Mouse (Mus musculus) adrenal gland, adult 8-10 months (tissue): ENCODE data around the gene Hcfc1. TPM values are rescaled to one million over a fixed set of nuclear protein-coding genes. Genes with fewer than 3 reads are reported as not detected.

Source experiments
- DNase-seq: peaks from one replicate; pipeline ENCODE4 v3.0.0; 2022
- total RNA-seq, 4 experiments: library from RNA; stranded (reverse); gene quantifications; 2 replicates each; pipeline ENCODE4 v1.2.4; 2022

The Hcfc1 gene
- total RNA-seq, 4 experiments from 2014 or later: 58.1 to 78.5 (median 68.1) TPM

GRCm38 (mm10) chrX:73941860-73942259 is 24.3 kb downstream of the Hcfc1 start:
- DNase-seq: no peak

DNA sequence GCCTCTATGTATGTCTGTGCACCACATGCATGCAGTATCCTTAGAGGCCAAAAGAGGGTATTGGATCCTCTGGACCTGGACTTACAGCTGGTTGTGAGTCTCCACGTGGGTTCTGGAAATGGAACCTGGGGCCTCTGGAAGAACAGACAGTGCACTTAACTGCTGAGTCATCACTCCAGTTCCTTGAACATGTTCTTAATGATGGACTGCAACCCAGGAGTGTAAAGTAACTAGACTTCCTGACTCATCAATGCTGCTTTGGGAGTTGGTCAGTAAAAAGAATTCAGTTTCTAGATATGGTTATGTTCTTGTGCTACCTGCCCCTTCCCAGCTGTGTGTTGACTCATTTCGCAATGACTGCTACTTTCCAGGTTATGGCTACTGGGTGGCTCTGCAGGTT is 34.3 kb downstream of the Hcfc1 start:
- no peak for DNase-seq

DNA sequence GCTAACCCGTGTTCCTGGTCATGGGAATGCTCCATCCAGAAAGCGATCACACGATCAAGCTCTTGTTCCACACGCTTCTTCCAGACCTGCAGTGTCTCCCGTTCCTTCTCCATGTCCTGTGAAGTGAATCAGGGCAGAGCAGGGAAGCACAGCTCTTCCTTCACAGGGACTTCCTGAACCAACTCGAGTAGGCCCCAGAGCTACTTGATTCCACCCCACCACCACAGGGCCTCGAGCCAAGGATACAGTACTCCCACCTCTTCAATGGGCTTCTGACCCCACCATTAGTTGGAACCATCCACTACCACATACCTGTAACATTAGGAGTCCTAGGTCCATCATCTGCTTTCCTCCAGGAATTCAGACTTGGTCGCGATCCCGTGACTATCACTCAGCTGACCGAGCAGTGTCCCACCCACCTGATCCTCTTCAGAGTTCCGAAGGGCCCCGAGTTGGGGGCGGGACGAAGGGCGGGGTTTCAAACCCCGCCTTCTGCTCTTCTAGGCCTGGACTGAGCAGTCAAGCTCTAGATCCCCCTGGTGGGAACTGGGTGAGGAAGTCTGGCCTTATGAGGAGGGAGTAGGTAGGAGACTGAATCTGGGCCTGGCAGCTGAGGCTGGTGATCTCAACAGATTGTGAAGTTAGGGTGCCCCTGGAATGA is 35.6 kb downstream of the Hcfc1 start, which contains the start of gene Renbp:
Gene Renbp, minus strand, starts transcription at position 449 of the 661 bp plus-strand sequence.
- peak; percentile 58 for DNase-seq

GRCm38 (mm10) chrX:73922550-73922882 is 43.6 kb downstream of the Hcfc1 start:
- no peak for DNase-seq

GRCm38 (mm10) chrX:73921823-73922549 is 44.2 kb downstream of the Hcfc1 start, which contains the start of the genes Arhgap4 and Naa10:
Arhgap4 (minus strand) TSS chrX:73921870.
Naa10 (minus strand) TSS chrX:73921944.
- peak; percentile 86 for DNase-seq

GRCm38 (mm10) chrX:73921285-73921822 is 44.8 kb downstream of the Hcfc1 start:
- no peak for DNase-seq

GRCm38 (mm10) chrX:73918631-73919030 is 47.5 kb downstream of the Hcfc1 start:
- DNase-seq: no peak

- DNase-seq: no peak
Observed at GRCm38 (mm10) chrX:73916945-73917344, 49.2 kb downstream of the Hcfc1 start.

DNA sequence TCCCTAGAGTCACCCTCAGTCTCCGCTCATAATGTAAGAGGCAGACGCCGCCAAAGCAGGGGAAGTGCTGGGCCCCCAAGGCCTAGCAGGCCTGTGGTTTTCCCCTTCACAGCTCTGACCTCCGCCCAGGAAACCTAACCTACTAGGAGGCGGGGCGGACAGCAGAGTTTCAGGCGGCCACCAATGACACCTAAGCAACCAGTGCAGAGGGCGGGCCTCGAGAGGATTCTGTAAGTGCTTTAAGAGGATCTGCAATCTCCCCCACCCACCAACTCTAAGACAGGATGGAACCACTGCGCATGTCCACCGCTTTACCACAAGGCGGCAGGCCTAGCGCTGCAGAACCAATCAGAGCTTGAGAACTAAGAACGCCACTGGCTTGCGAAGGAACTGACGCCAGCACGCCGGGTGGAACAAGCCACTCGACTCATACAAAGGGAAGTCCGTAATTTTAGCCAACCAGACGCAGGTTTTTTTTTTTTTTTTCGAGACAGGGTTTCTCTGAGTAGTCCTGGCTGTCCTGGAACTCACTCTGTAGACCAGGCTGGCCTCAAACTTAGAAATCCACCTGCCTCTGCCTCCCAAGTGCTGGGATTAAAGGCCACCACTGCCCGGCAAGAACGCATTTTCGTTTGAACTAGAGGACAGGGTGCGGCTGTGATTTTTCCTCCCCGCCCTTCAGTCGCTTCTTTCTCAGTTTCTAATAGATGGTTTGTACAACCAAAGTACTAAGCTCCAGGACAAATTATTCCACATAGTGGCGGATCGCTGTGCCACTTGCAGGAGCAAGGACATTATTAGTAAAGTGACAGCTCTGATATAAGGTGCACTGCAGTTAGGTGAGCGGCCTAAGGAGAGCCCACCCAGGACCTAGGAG is 51.1 kb downstream of the Hcfc1 start:
- peak; percentile 89 for DNase-seq

DNA sequence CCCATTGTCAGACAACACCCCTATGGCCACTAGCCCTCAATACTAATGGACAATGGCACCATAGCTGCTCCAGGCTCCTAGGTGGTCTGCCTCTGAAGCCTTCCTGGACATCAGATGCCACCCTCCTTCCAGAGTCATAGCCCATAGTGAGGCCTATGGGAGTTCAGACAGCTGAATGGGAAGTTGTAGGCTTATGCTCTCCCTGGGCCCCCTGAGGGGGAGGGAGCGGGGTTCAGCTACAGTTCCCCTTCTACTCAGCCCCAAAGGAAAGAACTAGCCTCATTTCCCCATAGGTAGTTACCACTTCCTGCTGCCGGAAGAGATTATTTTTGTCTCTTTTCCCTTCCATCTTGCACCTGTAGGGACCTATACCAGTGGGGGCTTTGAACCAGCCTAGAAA is 54.6 kb downstream of the Hcfc1 start:
- no peak for DNase-seq

DNA sequence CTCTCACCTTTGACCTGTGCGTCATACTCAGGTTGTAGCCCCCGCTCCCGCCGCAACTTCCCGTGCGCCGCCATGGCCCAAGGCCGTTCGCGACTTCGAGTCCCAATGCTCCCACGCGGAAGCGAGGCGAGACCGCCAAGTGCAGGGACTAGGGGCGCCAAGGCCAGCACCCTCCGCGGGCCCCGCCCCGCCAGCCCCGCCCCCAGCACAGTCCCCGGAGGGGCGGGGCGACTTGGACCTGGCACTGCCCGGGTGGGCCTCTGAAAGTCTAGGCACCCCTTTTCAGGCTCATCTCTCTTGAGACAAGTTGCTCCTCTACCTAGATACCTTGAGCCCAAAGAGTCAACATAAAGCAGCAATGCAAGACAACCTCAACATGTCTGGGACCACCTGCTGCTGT is 55.0 kb downstream of the Hcfc1 start:
- no peak for DNase-seq

DNA sequence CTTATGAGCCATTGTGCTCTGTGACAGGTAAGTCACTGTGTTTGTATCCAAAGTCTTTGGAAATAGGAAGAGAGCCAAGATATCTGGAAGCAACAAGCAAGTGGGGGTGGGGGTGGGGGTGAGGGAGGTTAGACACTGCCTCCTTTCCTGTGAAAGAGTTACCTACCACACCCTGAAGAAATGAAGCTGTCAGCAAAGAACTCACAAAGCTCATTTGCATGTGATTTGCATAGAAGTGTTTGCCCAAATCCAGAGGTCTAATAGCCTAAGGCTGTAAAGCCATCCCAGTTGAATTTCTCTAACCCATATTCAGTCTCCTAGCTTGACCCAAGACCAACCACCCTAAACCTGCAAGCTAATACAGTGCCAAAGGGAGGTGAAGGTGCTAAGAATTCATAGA is 55.7 kb downstream of the Hcfc1 start:
- DNase-seq: no peak

DNA sequence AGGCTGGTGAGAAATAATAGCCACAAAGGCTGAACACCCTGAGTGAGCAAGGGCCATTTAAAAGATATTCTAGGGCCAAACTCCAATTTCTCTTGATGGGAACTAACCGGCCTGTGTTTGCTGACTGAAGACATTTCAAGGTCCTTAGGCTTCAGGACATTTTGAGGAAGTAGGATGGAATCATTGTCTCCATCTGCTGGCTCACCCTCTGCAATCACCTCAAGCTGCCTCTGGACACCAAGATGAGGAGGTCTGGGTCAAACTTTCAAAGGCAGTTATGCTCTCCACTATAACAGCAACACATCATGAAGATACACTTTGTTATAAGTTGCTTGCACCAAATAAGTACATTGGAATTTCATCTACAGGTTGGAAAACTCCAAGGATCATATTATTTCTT is 56.1 kb downstream of the Hcfc1 start:
- no peak for DNase-seq

DNA sequence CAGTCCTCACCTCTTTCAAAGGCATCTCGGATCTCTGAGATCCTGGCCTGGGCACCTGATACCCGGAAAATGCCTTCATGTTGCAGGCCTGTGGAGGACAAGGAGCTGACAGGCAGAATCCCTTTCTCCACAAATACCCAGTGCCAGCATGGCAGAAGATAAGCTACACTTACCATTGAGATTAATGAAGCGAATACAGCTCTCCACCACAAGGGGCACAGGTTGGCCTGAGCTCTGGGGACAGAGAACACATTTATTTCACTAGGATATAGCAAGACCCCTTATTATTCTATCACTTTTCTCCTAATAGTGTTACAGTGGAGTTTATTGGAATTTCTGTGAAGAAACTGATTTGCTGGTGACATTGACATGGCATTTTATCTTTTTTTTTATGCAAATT is 68.2 kb downstream of the Hcfc1 start:
- no peak for DNase-seq

DNA sequence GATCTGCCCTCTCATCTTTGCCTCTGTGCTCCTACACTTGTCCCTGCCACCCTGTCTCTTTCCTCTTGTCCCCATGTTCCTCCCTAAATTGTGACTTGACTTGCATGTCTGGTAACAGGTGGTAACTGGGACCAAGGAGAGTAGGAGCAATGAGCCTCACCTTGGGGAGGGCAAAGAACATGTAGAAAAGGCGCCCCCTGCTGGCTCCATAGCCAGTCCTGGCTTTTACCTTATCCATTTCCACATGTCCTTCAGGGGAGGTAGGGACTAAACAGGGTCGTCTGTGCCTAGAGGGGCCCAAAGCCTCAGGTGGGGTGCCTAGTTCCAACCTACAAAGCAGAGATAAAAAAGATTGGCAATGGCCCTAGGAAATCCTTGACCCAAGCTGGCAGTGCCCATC is 70.4 kb downstream of the Hcfc1 start, which contains the start of gene L1cam:
Gene L1cam, minus strand, starts transcription at position 387 of the 400 bp plus-strand sequence.
- DNase-seq: no peak

- DNase-seq: no peak
Observed at GRCm38 (mm10) chrX:73892833-73893232, 73.3 kb downstream of the Hcfc1 start.

Other genes with a start within 250 kb of the Hcfc1 start
- 10 to 100 TPM; 23.0 to 38.2 (median 29.4) TPM for gene Abcd1, start 249.8 kb downstream of the Hcfc1 start, total RNA-seq
- under 1 TPM; 0.38 to 0.74 (median 0.55) TPM for gene Plxnb3, start 209.3 kb downstream of the Hcfc1 start, total RNA-seq
- under 1 TPM; 0.42 to 0.71 (median 0.52) TPM for gene Srpk3, start 192.0 kb downstream of the Hcfc1 start, total RNA-seq
- 100 to 1,000 TPM; 295 to 431 (median 378) TPM for gene Idh3g, start 179.5 kb downstream of the Hcfc1 start, total RNA-seq
- gene Ssr4, start 179.3 kb downstream of the Hcfc1 start, total RNA-seq: 100 to 1,000 TPM; 150 to 176 (median 163) TPM
- 1 to 10 TPM; 4.4 to 8.1 (median 6.4) TPM for gene Pdzd4, start 141.4 kb downstream of the Hcfc1 start, total RNA-seq
- gene Avpr2, start 74.3 kb downstream of the Hcfc1 start, total RNA-seq: not detected
- gene L1cam, start 70.3 kb downstream of the Hcfc1 start, total RNA-seq: 10 to 100 TPM; 10.1 to 25.3 (median 16.7) TPM
- gene Arhgap4, start 44.5 kb downstream of the Hcfc1 start, total RNA-seq: 1 to 10 TPM; 2.4 to 7.7 (median 5.4) TPM
- gene Naa10, start 44.4 kb downstream of the Hcfc1 start, total RNA-seq: 100 to 1,000 TPM in 1 of 4 experiments, 10 to 100 TPM in 3; 77.6 to 108 (median 89.8) TPM
- gene Renbp, start 35.5 kb downstream of the Hcfc1 start, total RNA-seq: 10 to 100 TPM; 17.7 to 51.7 (median 30.5) TPM
- 100 to 1,000 TPM; 109 to 154 (median 129) TPM for gene Irak1, start 57.6 kb upstream of the Hcfc1 start, total RNA-seq
- gene Opn1mw, start 161.1 kb upstream of the Hcfc1 start, total RNA-seq: not detected
- 10 to 100 TPM; 37.8 to 56.5 (median 46.9) TPM for gene Mecp2, start 169.0 kb upstream of the Hcfc1 start, total RNA-seq
- not detected for gene Tex28, start 201.5 kb upstream of the Hcfc1 start, total RNA-seq
- not detected for gene Tktl1, start 210.9 kb upstream of the Hcfc1 start, total RNA-seq